In the genomic region with DNA sequence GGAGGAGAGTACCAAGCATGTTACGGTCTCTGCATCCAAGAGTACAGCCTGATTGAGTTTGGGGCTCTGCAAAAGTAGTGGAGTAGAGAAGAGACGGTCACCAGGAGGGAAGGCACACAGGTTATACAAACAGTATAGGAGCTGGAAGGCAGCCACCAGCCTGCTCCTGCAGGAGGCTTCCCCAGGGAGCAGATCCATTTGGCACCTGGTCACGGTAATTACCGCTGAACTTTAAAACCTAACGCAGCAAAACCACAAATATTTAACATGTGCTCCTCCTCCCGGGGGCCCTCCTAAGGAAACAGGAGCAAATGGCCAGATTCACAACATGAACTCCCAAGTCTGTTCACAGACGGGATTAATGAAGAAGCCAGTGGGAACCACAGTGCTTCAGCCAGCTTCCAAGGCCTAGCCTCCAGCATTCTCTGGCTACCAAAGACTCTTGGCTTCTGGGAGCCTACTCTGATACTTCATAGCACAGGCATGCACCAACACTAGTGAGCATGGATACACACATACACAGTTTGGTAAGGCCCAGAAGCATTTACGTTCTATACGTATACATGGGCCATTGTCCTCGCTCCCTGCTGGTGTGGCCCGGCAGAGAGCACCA, we compare ENCODE assay signal across 11 mouse cellular contexts. TPM values are rescaled to one million over a fixed set of nuclear protein-coding genes. Genes with fewer than 3 reads are reported as not detected.
DNase-seq lines count a peak whose midpoint lies in the region; ATAC-seq and TF ChIP-seq lines count a peak whose summit lies in the region.
"Had no signal": no experiment of that assay in that cellular context is flagged by ENCODE, and none has a peak within 500 bp of the region (broad histone marks: within the 10 kb centered on the region; RNA-seq: fewer than 3 reads in every experiment).

No protein-coding gene starts in this region.

- no peak for DNase-seq in midbrain, postnatal 0 days (ENCODE audit: low spot score)
- DNase-seq in limb, embryonic 14.5 days (ENCODE audit: low spot score) = peak; percentile 74
- no peak for DNase-seq in gastrocnemius, adult 2 months
- DNase-seq in left cerebral cortex, postnatal 10 days (ENCODE audit: extremely low spot score in 1 of 2, low spot score in 2 of 2) = no peak
- no peak for DNase-seq in left cerebral cortex, adult 18-20 months (ENCODE audit: low spot score in 2 of 2)
- DNase-seq: liver, embryonic 13.5 days had no signal

- no peaks in the 10 kb centered on the region for H3K9me3 ChIP-seq in midbrain, embryonic 12.5 days
- H3K9me3 ChIP-seq in midbrain, postnatal 0 days (ENCODE audit: low read length) = no peaks in the 10 kb centered on the region
- no peaks in the 10 kb centered on the region for H3K9me3 ChIP-seq in embryonic facial prominence, embryonic 15.5 days (replicated peaks)
- no peaks in the 10 kb centered on the region for H3K9me3 ChIP-seq in kidney, embryonic 14.5 days (ENCODE audit: control insufficient read depth, low read length)
- H3K9me3 ChIP-seq in limb, embryonic 14.5 days (ENCODE audit: control insufficient read depth, low read length) = no peaks in the 10 kb centered on the region
- H3K9me3 ChIP-seq: heart, embryonic 12.5 days; liver, embryonic 13.5 days; neural tube, embryonic 12.5 days had no signal

- intact Hi-C loops in gastrocnemius, adult 2 months (cut with DNase I) = loop anchor here (5.0 kb wide), 1 partner anchor 308 kb away; no protein-coding TSS in a partner anchor
- intact Hi-C loops in left cerebral cortex, postnatal 10 days (cut with DNase I) = no loop called here

- no peak overlapping the region for H3K4me2 ChIP-seq in midbrain, embryonic 12.5 days (replicated peaks)
- no peak overlapping the region for H3K4me2 ChIP-seq in midbrain, postnatal 0 days (ENCODE audit: low read depth, low read length, poor library complexity, severe bottlenecking)
- H3K4me2 ChIP-seq in embryonic facial prominence, embryonic 15.5 days (replicated peaks) = no peak overlapping the region
- no peak overlapping the region for H3K4me2 ChIP-seq in kidney, embryonic 14.5 days (replicated peaks; ENCODE audit: low read depth, low read length)
- no peak overlapping the region; the same call in 1 of the 2 replicates for H3K4me2 ChIP-seq in limb, embryonic 14.5 days (replicated peaks; ENCODE audit: low read depth, low read length, severe bottlenecking)
- H3K4me2 ChIP-seq: heart, embryonic 12.5 days; liver, embryonic 13.5 days; neural tube, embryonic 12.5 days had no signal

- H3K27ac ChIP-seq in midbrain, embryonic 12.5 days (replicated peaks) = 0 out of 2 replicates have a peak overlapping the region, but pooled peaks have one; percentile 25
- H3K27ac ChIP-seq in midbrain, postnatal 0 days (ENCODE audit: low read depth, low read length) = no peak overlapping the region
- 0 out of 2 replicates have a peak overlapping the region, but pooled peaks have one; percentile 55 for H3K27ac ChIP-seq in embryonic facial prominence, embryonic 15.5 days (replicated peaks)
- peak overlapping the region; percentile 39; the same call in 1 of the 2 replicates for H3K27ac ChIP-seq in kidney, embryonic 14.5 days (ENCODE audit: low read depth, low read length)
- H3K27ac ChIP-seq in limb, embryonic 14.5 days (replicated peaks; ENCODE audit: low read depth, low read length) = 0 out of 2 replicates have a peak overlapping the region, but pooled peaks have one; percentile 5
- no peak overlapping the region for H3K27ac ChIP-seq in gastrocnemius, adult 2 months
- H3K27ac ChIP-seq: liver, embryonic 13.5 days; neural tube, embryonic 12.5 days had no signal

- no peaks in the 10 kb centered on the region for H3K36me3 ChIP-seq in midbrain, embryonic 12.5 days
- H3K36me3 ChIP-seq in midbrain, postnatal 0 days (ENCODE audit: insufficient read depth, low read length) = no peaks in the 10 kb centered on the region
- H3K36me3 ChIP-seq in embryonic facial prominence, embryonic 15.5 days = no peaks in the 10 kb centered on the region
- no peaks in the 10 kb centered on the region for H3K36me3 ChIP-seq in kidney, embryonic 14.5 days (ENCODE audit: control insufficient read depth, insufficient read depth, low read length)
- H3K36me3 ChIP-seq in limb, embryonic 14.5 days (ENCODE audit: control insufficient read depth, insufficient read depth, low read length) = no peaks in the 10 kb centered on the region
- H3K36me3 ChIP-seq: heart, embryonic 12.5 days; liver, embryonic 13.5 days; neural tube, embryonic 12.5 days had no signal

- TF ChIP-seq CTCF in midbrain, postnatal 0 days (IDR thresholded peaks at IDR 0.05) = no peak
- TF ChIP-seq CTCF in gastrocnemius, adult 2 months (IDR thresholded peaks at IDR 0.05) = no peak

- WGBS in midbrain, embryonic 12.5 days = 71% methylated on average over 11 of the region's 11 CpGs
- WGBS in midbrain, postnatal 0 days = 71% methylated on average over 11 of the region's 11 CpGs
- 31% methylated on average over 11 of the region's 11 CpGs for whole genome bisulfite sequencing in embryonic facial prominence, embryonic 15.5 days
- WGBS in kidney, embryonic 14.5 days = 39% methylated on average over 11 of the region's 11 CpGs
- 29% methylated on average over 11 of the region's 11 CpGs for WGBS in limb, embryonic 14.5 days

- H3K4me3 ChIP-seq in midbrain, embryonic 12.5 days = no peak overlapping the region
- H3K4me3 ChIP-seq in midbrain, postnatal 0 days (ENCODE audit: low read depth, low read length) = no peak overlapping the region
- no peak overlapping the region for H3K4me3 ChIP-seq in embryonic facial prominence, embryonic 15.5 days (replicated peaks)
- no peak overlapping the region for H3K4me3 ChIP-seq in kidney, embryonic 14.5 days (ENCODE audit: low read length)
- H3K4me3 ChIP-seq in limb, embryonic 14.5 days (replicated peaks; ENCODE audit: low read length) = no peak overlapping the region
- H3K4me3 ChIP-seq in gastrocnemius, adult 2 months = no peak overlapping the region
- H3K4me3 ChIP-seq: heart, embryonic 12.5 days; liver, embryonic 13.5 days; neural tube, embryonic 12.5 days had no signal

- H3K27me3 ChIP-seq in midbrain, embryonic 12.5 days = peaks cover 5% of the 10 kb centered on the region; the same call in 1 of the 2 replicates
- no peaks in the 10 kb centered on the region for H3K27me3 ChIP-seq in midbrain, postnatal 0 days (ENCODE audit: insufficient read depth, low read length)
- H3K27me3 ChIP-seq in embryonic facial prominence, embryonic 15.5 days = peaks cover 22% of the 10 kb centered on the region
- no peaks in the 10 kb centered on the region for H3K27me3 ChIP-seq in kidney, embryonic 14.5 days (ENCODE audit: control insufficient read depth, insufficient read depth, low read length)
- 0 out of 2 replicates have a peak, but pooled peaks cover 4% of the 10 kb centered on the region for H3K27me3 ChIP-seq in limb, embryonic 14.5 days (ENCODE audit: control insufficient read depth, insufficient read depth, low read length)
- H3K27me3 ChIP-seq: liver, embryonic 13.5 days; neural tube, embryonic 12.5 days had no signal

- peaks cover 35% of the 10 kb centered on the region for H3K4me1 ChIP-seq in midbrain, embryonic 12.5 days
- H3K4me1 ChIP-seq in midbrain, postnatal 0 days (ENCODE audit: insufficient read depth, low read length) = peaks cover 14% of the 10 kb centered on the region
- H3K4me1 ChIP-seq in embryonic facial prominence, embryonic 15.5 days = peaks cover 30% of the 10 kb centered on the region
- H3K4me1 ChIP-seq in kidney, embryonic 14.5 days (ENCODE audit: control insufficient read depth, insufficient read depth, low read length) = peaks cover 10% of the 10 kb centered on the region; the same call in 1 of the 2 replicates
- peaks cover 22% of the 10 kb centered on the region for H3K4me1 ChIP-seq in limb, embryonic 14.5 days (ENCODE audit: control insufficient read depth, insufficient read depth, low read length)
- H3K4me1 ChIP-seq: liver, embryonic 13.5 days had no signal

- TF ChIP-seq POLR2A in limb, embryonic 14.5 days (IDR thresholded peaks at IDR 0.05; ENCODE audit: borderline replicate concordance, extremely low read depth, insufficient read depth, insufficient read length) = no peak

- no peak for ATAC-seq in midbrain, embryonic 12.5 days (ENCODE audit: low FRiP score, low read depth)
- no peak for ATAC-seq in midbrain, postnatal 0 days (ENCODE audit: low FRiP score)
- 0 out of 2 replicates have a peak, but pooled peaks have one; percentile 29 for ATAC-seq in embryonic facial prominence, embryonic 15.5 days (ENCODE audit: insufficient number of reproducible peaks, low FRiP score, low TSS enrichment, low read depth)
- ATAC-seq in kidney, embryonic 14.5 days (ENCODE audit: low FRiP score, low TSS enrichment) = peak; percentile 36; the same call in 1 of the 2 replicates
- peak; percentile 72 for ATAC-seq in limb, embryonic 14.5 days (ENCODE audit: low FRiP score, low read depth)

- H3K9ac ChIP-seq in midbrain, embryonic 12.5 days (replicated peaks) = no peak overlapping the region
- no peak overlapping the region for H3K9ac ChIP-seq in midbrain, postnatal 0 days (replicated peaks; ENCODE audit: low read length, poor library complexity, severe bottlenecking)
- no peak overlapping the region for H3K9ac ChIP-seq in embryonic facial prominence, embryonic 15.5 days
- no peak overlapping the region for H3K9ac ChIP-seq in kidney, embryonic 14.5 days (ENCODE audit: low read depth, low read length)
- H3K9ac ChIP-seq in limb, embryonic 14.5 days (ENCODE audit: low read depth, low read length, severe bottlenecking) = no peak overlapping the region
- H3K9ac ChIP-seq: heart, embryonic 12.5 days; liver, embryonic 13.5 days; neural tube, embryonic 12.5 days had no signal

RNA-seq across cellular contexts. Expression of a gene that starts 58.4 kb away (rescaled TPM):
- polyA plus RNA-seq in midbrain, embryonic 12.5 days (2016; fragmentation: Nextera tagmentation; extraction: Ambion mirVana) = 35.4 and 35.8 TPM in 2 replicates
- 61.3 and 69.1 TPM in 2 replicates for total RNA-seq in midbrain, postnatal 0 days (2014; rRNA removed)
- polyA plus RNA-seq in midbrain, postnatal 0 days (2015; fragmentation: Nextera tagmentation; extraction: Ambion mirVana) = 15.0 and 15.7 TPM in 2 replicates
- 37.7 and 39.1 TPM in 2 replicates for polyA plus RNA-seq in embryonic facial prominence, embryonic 15.5 days (2015; fragmentation: Nextera tagmentation; extraction: Ambion mirVana)
- polyA plus RNA-seq in kidney, embryonic 14.5 days (2014; fragmentation: Nextera tagmentation; extraction: Ambion mirVana) = 15.7 and 28.7 TPM in 2 replicates
- polyA plus RNA-seq in limb, embryonic 14.5 days (2012; rRNA removed) = 77.1 and 97.5 TPM in 2 replicates
- polyA plus RNA-seq in limb, embryonic 14.5 days (2014; fragmentation: Nextera tagmentation; extraction: Ambion mirVana) = 18.7 and 20.7 TPM in 2 replicates
- 10 to 100 TPM; 41.4 to 47.1 TPM for total RNA-seq in gastrocnemius, adult 2 months (2021)
- 10 to 100 TPM; 17.2 to 24.4 TPM for total RNA-seq in left cerebral cortex, postnatal 10 days (2021)
- total RNA-seq in left cerebral cortex, adult 18-20 months (2021) = 10 to 100 TPM; 10.3 to 11.9 TPM

Comparison
In these comparisons a context has a peak if more than half of its experiments do, and no peak if none do; other contexts are left out.
1. H3K27ac ChIP-seq: peak in midbrain, embryonic 12.5 days (single experiment), embryonic facial prominence, embryonic 15.5 days (single experiment), kidney, embryonic 14.5 days (single experiment) and limb, embryonic 14.5 days (single experiment); none in midbrain, postnatal 0 days (single experiment) and gastrocnemius, adult 2 months (single experiment).
2. ATAC-seq: peak in embryonic facial prominence, embryonic 15.5 days (single experiment), kidney, embryonic 14.5 days (single experiment) and limb, embryonic 14.5 days (single experiment); none in midbrain, embryonic 12.5 days (single experiment) and midbrain, postnatal 0 days (single experiment).